Mouse (Mus musculus) megakaryocyte, embryonic 14.5 days (primary cell): ENCODE measurements around the gene Rnf128. TPM values are rescaled to one million over a fixed set of nuclear protein-coding genes. Genes with fewer than 3 reads are reported as not detected.
A peak's percentile ranks its signal among the peaks of the same experiment; 100 is the strongest.

Source experiments
- H3K27me3 ChIP-seq: replicated peaks from 2 replicates; pipeline ENCODE3; 2012; ENCODE audit warnings: inconsistent platforms
- H3K36me3 ChIP-seq: replicated peaks from 2 replicates; pipeline ENCODE3; 2012; ENCODE audit warnings: low read length, inconsistent platforms, mixed read lengths
- H3K4me1 ChIP-seq: 2 replicates; pipeline ENCODE4 v1.6.1; 2012; ENCODE audit warnings: inconsistent platforms
- H3K4me3 ChIP-seq: replicated peaks from 2 replicates; pipeline ENCODE3; 2012; ENCODE audit warnings: moderate library complexity, mild to moderate bottlenecking, inconsistent platforms
- H3K9me3 ChIP-seq: 2 replicates; pipeline ENCODE4 v1.6.1; 2012; ENCODE audit warnings: inconsistent platforms
- FLI1 ChIP-seq: IDR thresholded peaks from 2 replicates; pipeline ENCODE4 v1.6.1; 2012; ENCODE audit warnings: low read length, inconsistent platforms, mixed read lengths
- GATA1 ChIP-seq: IDR thresholded peaks from 3 replicates; pipeline ENCODE4 v1.6.1; 2012; ENCODE audit warnings: mixed read lengths, low read length, inconsistent platforms, borderline replicate concordance
- polyA plus RNA-seq: library from polyadenylated mRNA; stranded (reverse); fragments of >175 nt; gene quantifications from 2 replicates; pipeline ENCODE4 v1.2.3, GENCODE M21; 2012; ENCODE audit warnings: low replicate concordance; ENCODE audit not compliant: insufficient read depth

Rnf128 gene
- polyA plus RNA-seq, 1 experiment, result 2.5 TPM

- TF ChIP-seq GATA1 (no peak), FLI1 (no peak)
- Histone ChIP-seq H3K36me3 (no peaks in the 10 kb centered on the region), H3K4me3 (peak overlapping the region; percentile 94), H3K9me3 (peaks cover 7% of the 10 kb centered on the region; the same call in 1 of the 2 replicates), H3K4me1 (peaks cover 8% of the 10 kb centered on the region; the same call in 1 of the 2 replicates), H3K27me3 (peaks cover 13% of the 10 kb centered on the region)
Measured at GRCm38 (mm10) chrX:139610765-139611300, 47.7 kb downstream of the Rnf128 start.

- Histone ChIP-seq H3K27me3 (peaks cover 13% of the 10 kb centered on the region), H3K4me1 (peaks cover 7% of the 10 kb centered on the region; the same call in 1 of the 2 replicates), H3K4me3 (no peak overlapping the region), H3K36me3 (no peaks in the 10 kb centered on the region), H3K9me3 (peaks cover 7% of the 10 kb centered on the region; the same call in 1 of the 2 replicates)
- TF ChIP-seq GATA1 (no peak), FLI1 (no peak)
Measured at GRCm38 (mm10) chrX:139614761-139615160, 51.6 kb downstream of the Rnf128 start.

- no peaks in the 10 kb centered on the region for H3K36me3 ChIP-seq
- no peak overlapping the region for H3K4me3 ChIP-seq
- TF ChIP-seq FLI1 (no peak), GATA1 (no peak)
- H3K27me3 ChIP-seq, result no peaks in the 10 kb centered on the region
- H3K9me3 ChIP-seq, result no peaks in the 10 kb centered on the region
- no peaks in the 10 kb centered on the region for H3K4me1 ChIP-seq
Measured at GRCm38 (mm10) chrX:139622071-139622470, 59.0 kb downstream of the Rnf128 start.

- Histone ChIP-seq H3K36me3 (no peaks in the 10 kb centered on the region), H3K4me1 (peaks cover 4% of the 10 kb centered on the region; the same call in 1 of the 2 replicates), H3K4me3 (no peak overlapping the region), H3K27me3 (peaks cover 2% of the 10 kb centered on the region), H3K9me3 (no peaks in the 10 kb centered on the region)
- no peak for TF ChIP-seq GATA1
- no peak for TF ChIP-seq FLI1
Measured at GRCm38 (mm10) chrX:139634758-139635157, 71.6 kb downstream of the Rnf128 start.

- H3K4me1 ChIP-seq, result peaks cover 8% of the 10 kb centered on the region; the same call in 1 of the 2 replicates
- H3K9me3 ChIP-seq, result no peaks in the 10 kb centered on the region
- no peaks in the 10 kb centered on the region for H3K27me3 ChIP-seq
- TF ChIP-seq FLI1 (no peak), GATA1 (no peak)
- no peak overlapping the region for H3K4me3 ChIP-seq
- no peaks in the 10 kb centered on the region for H3K36me3 ChIP-seq
Measured at GRCm38 (mm10) chrX:139639744-139640143, 76.6 kb downstream of the Rnf128 start.

- no peaks in the 10 kb centered on the region for H3K36me3 ChIP-seq
- peaks cover 8% of the 10 kb centered on the region; the same call in 1 of the 2 replicates for H3K4me1 ChIP-seq
- H3K27me3 ChIP-seq, result no peaks in the 10 kb centered on the region
- no peaks in the 10 kb centered on the region for H3K9me3 ChIP-seq
- TF ChIP-seq GATA1 (no peak), FLI1 (no peak)
- no peak overlapping the region for H3K4me3 ChIP-seq
Measured at GRCm38 (mm10) chrX:139640418-139640817, 77.3 kb downstream of the Rnf128 start.

- Histone ChIP-seq H3K4me1 (peaks cover 12% of the 10 kb centered on the region), H3K27me3 (no peaks in the 10 kb centered on the region)
- no peak for TF ChIP-seq FLI1
- no peak for TF ChIP-seq GATA1
Measured at GRCm38 (mm10) chrX:139652226-139652625, 89.1 kb downstream of the Rnf128 start.

GRCm38 (mm10) chrX:139653292-139653691 lies 90.2 kb downstream of the Rnf128 start:
- Histone ChIP-seq H3K27me3 (no peaks in the 10 kb centered on the region), H3K9me3 (no peaks in the 10 kb centered on the region), H3K4me3 (no peak overlapping the region), H3K36me3 (no peaks in the 10 kb centered on the region), H3K4me1 (peaks cover 12% of the 10 kb centered on the region)
- TF ChIP-seq GATA1 (no peak), FLI1 (no peak)

More at GRCm38 (mm10) chrX:139652226-139652625, 89.1 kb downstream of the Rnf128 start:
- Histone ChIP-seq H3K4me3 (no peak overlapping the region), H3K9me3 (no peaks in the 10 kb centered on the region), H3K36me3 (no peaks in the 10 kb centered on the region)

- Histone ChIP-seq H3K36me3 (no peaks in the 10 kb centered on the region), H3K4me3 (no peak overlapping the region), H3K9me3 (no peaks in the 10 kb centered on the region), H3K27me3 (no peaks in the 10 kb centered on the region), H3K4me1 (peaks cover 12% of the 10 kb centered on the region)
- no peak for TF ChIP-seq FLI1
Measured at GRCm38 (mm10) chrX:139654350-139655063, 91.4 kb downstream of the Rnf128 start.

- no peak for TF ChIP-seq FLI1
- no peak for TF ChIP-seq GATA1
- no peaks in the 10 kb centered on the region for H3K4me1 ChIP-seq
- no peaks in the 10 kb centered on the region for H3K27me3 ChIP-seq
- H3K4me3 ChIP-seq, result no peak overlapping the region
- no peaks in the 10 kb centered on the region for H3K36me3 ChIP-seq
- H3K9me3 ChIP-seq, result no peaks in the 10 kb centered on the region
Measured at GRCm38 (mm10) chrX:139662111-139662510, 99.0 kb downstream of the Rnf128 start.
